ENCODE assay signal across 7 mouse cellular contexts in the genomic region with DNA sequence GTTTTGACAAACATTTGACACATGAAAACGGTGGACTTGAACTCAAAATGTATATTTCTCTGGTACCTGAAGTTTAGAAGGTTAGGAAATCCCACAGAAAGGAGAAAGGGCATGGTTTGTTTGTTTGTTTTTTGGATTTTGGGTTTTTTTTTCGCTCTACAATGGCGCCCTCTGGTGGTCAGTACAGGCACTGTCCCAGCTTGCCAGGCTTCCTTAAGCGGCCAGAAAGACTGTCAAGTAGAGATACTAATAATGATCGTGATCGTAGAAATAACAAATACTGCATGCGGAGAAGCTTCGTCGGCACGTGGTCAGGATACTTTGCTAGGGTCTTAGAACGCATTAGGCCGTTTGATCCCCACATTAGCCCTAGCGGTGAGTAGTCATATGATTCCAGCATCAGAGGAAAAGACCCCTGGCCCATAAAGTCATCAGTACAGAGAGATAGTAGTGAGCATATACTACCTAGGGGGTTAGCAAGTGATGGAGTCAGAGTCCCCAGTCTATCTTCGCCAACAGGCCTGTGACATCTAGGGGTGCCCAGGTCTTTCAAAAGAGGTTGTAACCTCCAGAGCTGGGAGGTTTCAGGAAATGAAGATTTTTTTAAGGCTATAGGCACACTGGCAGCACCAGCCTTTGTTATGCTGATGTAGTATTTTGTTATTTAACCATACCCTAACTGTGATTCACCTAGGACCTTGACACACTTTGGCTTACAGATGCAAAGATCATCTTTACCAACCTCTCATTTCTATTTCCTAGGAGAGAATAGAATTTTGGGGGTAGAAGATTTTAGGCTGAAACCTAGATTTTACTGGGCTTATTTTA. TPM values are rescaled to one million over a fixed set of nuclear protein-coding genes. Genes with fewer than 3 reads are reported as not detected.
DNase-seq lines count a peak whose midpoint lies in the region; ATAC-seq and TF ChIP-seq lines count a peak whose summit lies in the region.

No protein-coding gene starts in this region.

- no peaks in the 10 kb centered on the region for H3K27me3 ChIP-seq in embryonic facial prominence, embryonic 14.5 days (replicated peaks; ENCODE audit: control insufficient read depth, insufficient read depth, low read length)
- no peaks in the 10 kb centered on the region for H3K27me3 ChIP-seq in liver, postnatal 0 days (ENCODE audit: insufficient read depth, low read length)
- H3K27me3 ChIP-seq in neural tube, embryonic 13.5 days, result no peaks in the 10 kb centered on the region

- H3K36me3 ChIP-seq in embryonic facial prominence, embryonic 14.5 days (ENCODE audit: control insufficient read depth, insufficient read depth, low read length), result no peaks in the 10 kb centered on the region
- no peaks in the 10 kb centered on the region for H3K36me3 ChIP-seq in liver, postnatal 0 days (replicated peaks; ENCODE audit: insufficient read depth, low read length)
- no peaks in the 10 kb centered on the region for H3K36me3 ChIP-seq in neural tube, embryonic 13.5 days

- no peak for TF ChIP-seq EP300 in liver, postnatal 0 days (IDR thresholded peaks at IDR 0.05; ENCODE audit: low read depth)

- no peaks in the 10 kb centered on the region for H3K4me1 ChIP-seq in embryonic facial prominence, embryonic 14.5 days (ENCODE audit: control insufficient read depth, insufficient read depth, low read length)
- no peaks in the 10 kb centered on the region for H3K4me1 ChIP-seq in liver, postnatal 0 days (ENCODE audit: insufficient read depth)
- no peaks in the 10 kb centered on the region for H3K4me1 ChIP-seq in neural tube, embryonic 13.5 days (replicated peaks)

- no peaks in the 10 kb centered on the region for H3K9me3 ChIP-seq in embryonic facial prominence, embryonic 14.5 days (ENCODE audit: control insufficient read depth, low read length)
- no peaks in the 10 kb centered on the region for H3K9me3 ChIP-seq in liver, postnatal 0 days (ENCODE audit: low read length)
- no peaks in the 10 kb centered on the region for H3K9me3 ChIP-seq in neural tube, embryonic 13.5 days

- no peak for ATAC-seq in embryonic facial prominence, embryonic 14.5 days (ENCODE audit: low read depth)
- ATAC-seq in hematopoietic stem cell, adult 5-6 weeks (replicated peaks in 1 of 2; ENCODE audit: insufficient read depth in 1 of 2, low FRiP score in 2 of 2, low TSS enrichment in 1 of 2, low read depth in 1 of 2, poor library complexity in 2 of 2, severe bottlenecking in 2 of 2), result peak; percentile 63 to 71; a peak in 3 of 4 replicates
- ATAC-seq in liver, postnatal 0 days, result no peak
- ATAC-seq in neural tube, embryonic 13.5 days (ENCODE audit: low read depth), result no peak

- no peak overlapping the region for H3K4me2 ChIP-seq in embryonic facial prominence, embryonic 14.5 days (ENCODE audit: low read depth, low read length)
- H3K4me2 ChIP-seq in liver, postnatal 0 days (ENCODE audit: low read depth, low read length), result no peak overlapping the region
- H3K4me2 ChIP-seq in neural tube, embryonic 13.5 days, result peak overlapping the region; percentile 41

- no peak overlapping the region for H3K9ac ChIP-seq in embryonic facial prominence, embryonic 14.5 days (ENCODE audit: low read depth, low read length)
- no peak overlapping the region for H3K9ac ChIP-seq in liver, postnatal 0 days (replicated peaks)
- H3K9ac ChIP-seq in neural tube, embryonic 13.5 days, result no peak overlapping the region; the same call in 1 of the 2 replicates

- H3K4me3 ChIP-seq in embryonic facial prominence, embryonic 14.5 days (ENCODE audit: low read depth, low read length), result no peak overlapping the region
- no peak overlapping the region for H3K4me3 ChIP-seq in liver, postnatal 0 days (ENCODE audit: low read depth, low read length)
- H3K4me3 ChIP-seq in neural tube, embryonic 13.5 days, result no peak overlapping the region

- peak; percentile 64 for DNase-seq in urinary bladder, postnatal 14 days (ENCODE audit: low spot score)
- no peak for DNase-seq in urinary bladder, adult 2 months (ENCODE audit: low spot score)
- DNase-seq in adrenal gland, postnatal 36 days, result peak; percentile 62 to 67
- DNase-seq in embryonic facial prominence, embryonic 14.5 days (ENCODE audit: low spot score), result peak; percentile 19
- peak; percentile 55 for DNase-seq in liver, postnatal 0 days

- peak; percentile 88 for TF ChIP-seq CTCF in liver, postnatal 0 days (IDR thresholded peaks at IDR 0.05; ENCODE audit: low read depth)

- no peak overlapping the region for H3K27ac ChIP-seq in embryonic facial prominence, embryonic 14.5 days (replicated peaks; ENCODE audit: low read depth, low read length)
- no peak overlapping the region for H3K27ac ChIP-seq in liver, postnatal 0 days (ENCODE audit: low read depth)
- H3K27ac ChIP-seq in neural tube, embryonic 13.5 days (replicated peaks), result no peak overlapping the region

- 7% methylated on average over 14 of the region's 14 CpGs for WGBS in embryonic facial prominence, embryonic 14.5 days
- 9% methylated on average over 14 of the region's 14 CpGs for WGBS in liver, postnatal 0 days (ENCODE audit: insufficient replicate concordance)
- WGBS in neural tube, embryonic 13.5 days, result 8% methylated on average over 14 of the region's 14 CpGs

RNA-seq across cellular contexts. Expression of a gene that starts 18.4 kb away (rescaled TPM):
- polyA plus RNA-seq in urinary bladder, adult 2 months (2012; rRNA removed), result 5.3 and 8.2 TPM in 2 replicates
- total RNA-seq in adrenal gland, postnatal 36 days (2021), result under 1 TPM; 0.26 to 0.43 TPM
- 0.84 and 0.90 TPM in 2 replicates for polyA plus RNA-seq in embryonic facial prominence, embryonic 14.5 days (2014; fragmentation: Nextera tagmentation; extraction: Ambion mirVana)
- total RNA-seq in hematopoietic stem cell, adult 5-6 weeks (2017), result 0.06 and 0.20 TPM in 2 replicates
- polyA plus RNA-seq in liver, postnatal 0 days (2015; fragmentation: Nextera tagmentation; extraction: Ambion mirVana), result 0.06 and 0.13 TPM in 2 replicates
- polyA plus RNA-seq in neural tube, embryonic 13.5 days (2015; fragmentation: Nextera tagmentation; extraction: Ambion mirVana), result 0.43 and 0.48 TPM in 2 replicates

Comparison
In these comparisons a context has a peak if more than half of its experiments do, and no peak if none do; other contexts are left out.
1. ATAC-seq: peak in hematopoietic stem cell, adult 5-6 weeks (2 of 2); none in embryonic facial prominence, embryonic 14.5 days (single experiment), liver, postnatal 0 days (single experiment) and neural tube, embryonic 13.5 days (single experiment).